Mouse (Mus musculus) MEL (cell line): ENCODE measurements around the gene Rnase4. TPM values are rescaled to one million over a fixed set of nuclear protein-coding genes. Genes with fewer than 3 reads are reported as not detected.
A peak's percentile ranks its signal among the peaks of the same experiment; 100 is the strongest.

Experiments
- DNase-seq: peaks from one replicate; pipeline ENCODE4 v3.0.0; 2011; ENCODE audit warnings: low read depth, low spot score
- H3K27ac ChIP-seq: 2 replicates; pipeline ENCODE4 v1.5.1; 2012; ENCODE audit warnings: low read depth, mild to moderate bottlenecking, control low read depth, low read length, moderate library complexity; ENCODE audit not compliant: control insufficient read depth
- H3K27me3 ChIP-seq, 2 experiments: fragments of 150-350 bp in 1 of 2; sonication (generic) in 1 of 2; 2 replicates each; pipeline ENCODE4 v1.6.1; 2012; ENCODE audit warnings: low read length in 2 of 2, mild to moderate bottlenecking in 2 of 2, improper control_type of control experiment in 1 of 2, moderate library complexity in 1 of 2; ENCODE audit not compliant: insufficient read depth in 2 of 2, control insufficient read depth in 1 of 2
- H3K36me3 ChIP-seq, 2 experiments: 2 replicates each; pipeline ENCODE4 v1.6.1; 2012 to 2014; ENCODE audit warnings: low read length in 2 of 2, improper control_type of control experiment in 1 of 2, inconsistent platforms in 1 of 2, mild to moderate bottlenecking in 1 of 2; ENCODE audit not compliant: insufficient read depth in 2 of 2, control insufficient read depth in 1 of 2
- H3K4me1 ChIP-seq, 2 experiments: fragments of 150-350 bp in 1 of 2; sonication (generic) in 1 of 2; 2 replicates each; pipeline ENCODE4 v1.6.1; 2012; ENCODE audit warnings: low read length in 2 of 2, improper control_type of control experiment in 1 of 2, mild to moderate bottlenecking in 1 of 2; ENCODE audit not compliant: insufficient read depth in 2 of 2, control insufficient read depth in 1 of 2
- H3K4me3 ChIP-seq, 2 experiments: fragments of 150-350 bp in 1 of 2; sonication (generic) in 1 of 2; 2 replicates each; pipeline ENCODE4 v1.5.1; 2012; ENCODE audit warnings: low read depth in 2 of 2, low read length in 2 of 2, mild to moderate bottlenecking in 2 of 2, moderate library complexity in 2 of 2, control low read depth in 1 of 2, improper control_type of control experiment in 1 of 2; ENCODE audit not compliant: control insufficient read depth in 1 of 2, insufficient read depth in 1 of 2
- H3K79me2 ChIP-seq: 2 replicates; pipeline ENCODE4 v1.6.1; 2012; ENCODE audit warnings: mild to moderate bottlenecking, low read length, moderate library complexity; ENCODE audit not compliant: control insufficient read depth, poor library complexity, insufficient read depth
- H3K9ac ChIP-seq: 2 replicates; pipeline ENCODE4 v1.6.1; 2012; ENCODE audit warnings: low read depth, mild to moderate bottlenecking, control low read depth, low read length, moderate library complexity; ENCODE audit not compliant: control insufficient read depth, poor library complexity, severe bottlenecking
- H3K9me3 ChIP-seq: fragments of 150-350 bp; sonication (generic); replicated peaks from 2 replicates; pipeline ENCODE4 v1.6.1; 2012; ENCODE audit warnings: mild to moderate bottlenecking, low read length, improper control_type of control experiment, moderate library complexity; ENCODE audit not compliant: insufficient read depth
- CTCF ChIP-seq, 3 experiments: IDR thresholded peaks in 2 of 3; conservative IDR thresholded peaks in 1 of 3; 2 replicates each; pipeline ENCODE4 v1.5.1; 2011 to 2012; ENCODE audit warnings: low read length in 3 of 3, low read depth in 2 of 3, mild to moderate bottlenecking in 2 of 3, improper control_type of control experiment in 1 of 3, inconsistent platforms in 1 of 3, mixed read lengths in 1 of 3, moderate library complexity in 1 of 3; ENCODE audit not compliant: control insufficient read depth in 1 of 3, insufficient read depth in 1 of 3, poor library complexity in 1 of 3, severe bottlenecking in 1 of 3
- E2F4 ChIP-seq: IDR thresholded peaks from 2 replicates; pipeline ENCODE4 v1.6.1; 2011; ENCODE audit warnings: low read depth, low read length, improper control_type of control experiment, borderline replicate concordance
- EP300 ChIP-seq, 2 experiments: IDR thresholded peaks; 2 replicates each; pipeline ENCODE4 v1.6.1; 2011; ENCODE audit warnings: improper control_type of control experiment in 2 of 2, low read length in 2 of 2, low read depth in 1 of 2, mild to moderate bottlenecking in 1 of 2
- GABPA ChIP-seq: IDR thresholded peaks from 2 replicates; pipeline ENCODE4 v1.6.1; 2012; ENCODE audit warnings: low read depth, mild to moderate bottlenecking, inconsistent platforms, low read length, improper control_type of control experiment, moderate library complexity
- GATA1 ChIP-seq: IDR thresholded peaks from 2 replicates; pipeline ENCODE4 v1.6.1; 2011; ENCODE audit warnings: low read depth, low read length, improper control_type of control experiment
- HCFC1 ChIP-seq: IDR thresholded peaks from 2 replicates; pipeline ENCODE4 v1.6.1; 2012; ENCODE audit warnings: low read depth, mild to moderate bottlenecking, inconsistent platforms, low read length, improper control_type of control experiment, moderate library complexity
- JUND ChIP-seq: IDR thresholded peaks from 2 replicates; pipeline ENCODE4 v1.6.1; 2011; ENCODE audit warnings: low read depth, mild to moderate bottlenecking, improper control_type of control experiment, low read length
- MAFK ChIP-seq: IDR thresholded peaks from 2 replicates; pipeline ENCODE4 v1.6.1; 2011; ENCODE audit warnings: low read depth, mild to moderate bottlenecking, low read length, improper control_type of control experiment, borderline replicate concordance
- MAZ ChIP-seq: IDR thresholded peaks from 2 replicates; pipeline ENCODE4 v1.6.1; 2012; ENCODE audit warnings: low read depth, mild to moderate bottlenecking, inconsistent platforms, low read length, improper control_type of control experiment
- MEF2A ChIP-seq: IDR thresholded peaks from 2 replicates; pipeline ENCODE4 v1.6.1; 2014; ENCODE audit warnings: low read depth, mild to moderate bottlenecking, inconsistent platforms, low read length, improper control_type of control experiment; ENCODE audit not compliant: poor library complexity, insufficient replicate concordance, severe bottlenecking; ENCODE audit errors: extremely low read depth
- NELFE ChIP-seq: IDR thresholded peaks from 2 replicates; pipeline ENCODE4 v1.6.1; 2011; ENCODE audit warnings: low read depth, low read length, improper control_type of control experiment
- NRF1 ChIP-seq: IDR thresholded peaks from 2 replicates; pipeline ENCODE4 v1.6.1; 2014; ENCODE audit warnings: low read depth, mild to moderate bottlenecking, inconsistent platforms, low read length, improper control_type of control experiment, moderate library complexity; ENCODE audit not compliant: poor library complexity, insufficient read depth, severe bottlenecking
- POLR2A ChIP-seq, 2 experiments: IDR thresholded peaks; 2 replicates each; pipeline ENCODE4 v1.6.1; 2011 to 2012; ENCODE audit warnings: low read length in 2 of 2, mild to moderate bottlenecking in 2 of 2, control low read depth in 1 of 2, improper control_type of control experiment in 1 of 2, low read depth in 1 of 2, moderate library complexity in 1 of 2; ENCODE audit not compliant: control insufficient read depth in 1 of 2, insufficient read depth in 1 of 2, poor library complexity in 1 of 2
- POLR2AphosphoS2 ChIP-seq: IDR thresholded peaks from 2 replicates; pipeline ENCODE4 v1.6.1; 2011; ENCODE audit warnings: low read length, improper control_type of control experiment
- POLR2AphosphoS5 ChIP-seq: IDR thresholded peaks from 2 replicates; pipeline ENCODE4 v1.6.1; 2012; ENCODE audit warnings: low read depth, borderline replicate concordance, mild to moderate bottlenecking, inconsistent platforms, low read length, moderate library complexity, mixed read lengths
- RAD21 ChIP-seq: IDR thresholded peaks from 2 replicates; pipeline ENCODE4 v1.6.1; 2011; ENCODE audit warnings: mild to moderate bottlenecking, low read depth, low read length, improper control_type of control experiment
- RCOR1 ChIP-seq: IDR thresholded peaks from 2 replicates; pipeline ENCODE4 v1.6.1; 2012; ENCODE audit warnings: low read depth, mild to moderate bottlenecking, inconsistent platforms, low read length, improper control_type of control experiment
- SIN3A ChIP-seq: IDR thresholded peaks from 2 replicates; pipeline ENCODE4 v1.6.1; 2012; ENCODE audit warnings: low read length, improper control_type of control experiment, inconsistent platforms
- SMC3 ChIP-seq: IDR thresholded peaks from 2 replicates; pipeline ENCODE4 v1.6.1; 2011; ENCODE audit warnings: low read depth, low read length, improper control_type of control experiment
- TBP ChIP-seq: IDR thresholded peaks from 2 replicates; pipeline ENCODE4 v1.8.0; 2011; ENCODE audit warnings: low read depth, low read length, improper control_type of control experiment
- TCF12 ChIP-seq: IDR thresholded peaks from 2 replicates; pipeline ENCODE4 v1.6.1; 2014; ENCODE audit warnings: low read depth, mild to moderate bottlenecking, inconsistent platforms, low read length, improper control_type of control experiment, moderate library complexity
- UBTF ChIP-seq: IDR thresholded peaks from 2 replicates; pipeline ENCODE4 v1.6.1; 2012; ENCODE audit warnings: low read depth, mild to moderate bottlenecking, inconsistent platforms, low read length, improper control_type of control experiment, moderate library complexity, borderline replicate concordance; ENCODE audit not compliant: insufficient read depth
- USF2 ChIP-seq, 2 experiments: IDR thresholded peaks; 2 replicates each; pipeline ENCODE4 v1.6.1; 2011 to 2012; ENCODE audit warnings: improper control_type of control experiment in 2 of 2, low read length in 2 of 2, borderline replicate concordance in 1 of 2, inconsistent platforms in 1 of 2, low read depth in 1 of 2, mild to moderate bottlenecking in 1 of 2; ENCODE audit not compliant: insufficient read depth in 1 of 2
- ZC3H11A ChIP-seq: IDR thresholded peaks from 2 replicates; pipeline ENCODE4 v1.6.1; 2012; ENCODE audit warnings: low read depth, mild to moderate bottlenecking, inconsistent platforms, low read length, improper control_type of control experiment
- ZKSCAN1 ChIP-seq: IDR thresholded peaks from 2 replicates; pipeline ENCODE4 v1.6.1; 2012; ENCODE audit warnings: low read depth, mild to moderate bottlenecking, inconsistent platforms, low read length, improper control_type of control experiment, moderate library complexity
- ZNF384 ChIP-seq: IDR thresholded peaks from 2 replicates; pipeline ENCODE4 v1.6.1; 2012; ENCODE audit warnings: low read depth, mild to moderate bottlenecking, inconsistent platforms, low read length, improper control_type of control experiment
- polyA plus RNA-seq, 2 experiments: library from polyadenylated mRNA; stranded (reverse) in 1 of 2; unstranded in 1 of 2; fragments of >175 nt in 1 of 2; fragments of >200 nt in 1 of 2; gene quantifications; 2 replicates each; pipeline versions ENCODE4 v1.2.1 to v1.2.4; 2012; ENCODE audit warnings: low replicate concordance in 2 of 2, low read depth in 1 of 2; ENCODE audit not compliant: insufficient read length in 2 of 2, insufficient read depth in 1 of 2, missing spikeins in 1 of 2
- total RNA-seq: library from RNA; depleted of rRNA; stranded (reverse); fragments of 300-350 nt; gene quantifications from 2 replicates; pipeline ENCODE4 v1.2.3, GENCODE M21; 2012

Gene Rnase4
- total and polyA plus RNA-seq, 3 experiments = 0.18 TPM; not detected in 2

- Histone ChIP-seq H3K36me3 (no peaks in the 10 kb centered on the region), H3K4me3 (no peak overlapping the region), H3K27me3 (no peaks in the 10 kb centered on the region), H3K9ac (no peak overlapping the region), H3K4me1 (no peaks in the 10 kb centered on the region), H3K27ac (no peak overlapping the region), H3K79me2 (no peaks in the 10 kb centered on the region), H3K9me3 (no peaks in the 10 kb centered on the region)
- DNase-seq = no peak
- no peak for TF ChIP-seq GATA1
- TF ChIP-seq MAFK = no peak
- no peak for TF ChIP-seq MEF2A
- no peak for TF ChIP-seq POLR2AphosphoS5
- TF ChIP-seq MAZ = no peak
- TF ChIP-seq NRF1 = no peak
- no peak for TF ChIP-seq TCF12
- TF ChIP-seq EP300 (IDR thresholded peaks at IDR 0.05; ENCODE audit: low read depth in 1 of 2, low read length in 2 of 2) = no peak
Observed at GRCm38 (mm10) chr14:51101284-51101683, 10.4 kb downstream of the Rnase4 start.

- Histone ChIP-seq H3K79me2 (no peaks in the 10 kb centered on the region), H3K9ac (no peak overlapping the region), H3K4me3 (no peak overlapping the region), H3K36me3 (no peaks in the 10 kb centered on the region), H3K4me1 (no peaks in the 10 kb centered on the region), H3K27ac (no peak overlapping the region), H3K27me3 (no peaks in the 10 kb centered on the region; a peak in 1 of 4 replicates), H3K9me3 (no peaks in the 10 kb centered on the region)
- TF ChIP-seq ZC3H11A = peak; percentile 96
- peak; percentile 34; the same call in 1 of the 2 replicates for TF ChIP-seq SIN3A
- no peak for TF ChIP-seq POLR2AphosphoS2
- peak; percentile 97 for TF ChIP-seq RAD21
- peak; percentile 96 for TF ChIP-seq SMC3
- TF ChIP-seq TCF12 = no peak
- peak; percentile 70 to 96 (median 90) for TF ChIP-seq CTCF (IDR thresholded peaks at IDR 0.05 in 2 of 3, conservative IDR thresholded peaks at IDR 0.05 in 1 of 3; ENCODE audit: control insufficient read depth in 1 of 3, insufficient read depth in 1 of 3, low read depth in 2 of 3, low read length in 3 of 3, poor library complexity in 1 of 3, severe bottlenecking in 1 of 3)
- peak; percentile 84 for DNase-seq
Observed at GRCm38 (mm10) chr14:51103217-51103616, 12.3 kb downstream of the Rnase4 start.

GRCm38 (mm10) chr14:51104366-51104765 is 13.5 kb downstream of the Rnase4 start:
- no peak overlapping the region for H3K27ac ChIP-seq
- no peaks in the 10 kb centered on the region for H3K36me3 ChIP-seq
- H3K9me3 ChIP-seq = no peaks in the 10 kb centered on the region
- no peaks in the 10 kb centered on the region for H3K79me2 ChIP-seq
- H3K4me3 ChIP-seq = no peak overlapping the region
- DNase-seq = no peak
- no peaks in the 10 kb centered on the region for H3K4me1 ChIP-seq
- H3K27me3 ChIP-seq = no peaks in the 10 kb centered on the region; a peak in 1 of 4 replicates
- no peak overlapping the region for H3K9ac ChIP-seq
- TF ChIP-seq UBTF (no peak), HCFC1 (no peak), GABPA (no peak), POLR2A (IDR thresholded peaks at IDR 0.05; ENCODE audit: control insufficient read depth in 1 of 2, insufficient read depth in 1 of 2, low read depth in 1 of 2, low read length in 2 of 2, poor library complexity in 1 of 2) (no peak), ZKSCAN1 (no peak), CTCF (IDR thresholded peaks at IDR 0.05 in 2 of 3, conservative IDR thresholded peaks at IDR 0.05 in 1 of 3; ENCODE audit: control insufficient read depth in 1 of 3, insufficient read depth in 1 of 3, low read depth in 2 of 3, low read length in 3 of 3, poor library complexity in 1 of 3, severe bottlenecking in 1 of 3) (no peak), NELFE (no peak), ZNF384 (no peak), USF2 (IDR thresholded peaks at IDR 0.05; ENCODE audit: borderline replicate concordance in 1 of 2, insufficient read depth in 1 of 2, low read depth in 1 of 2, low read length in 2 of 2) (no peak), RCOR1 (no peak), TBP (no peak), E2F4 (no peak), POLR2AphosphoS2 (no peak), JUND (no peak), ZC3H11A (no peak)
